Mouse (Mus musculus) midbrain, embryonic 14.5 days (tissue): ENCODE measurements at regions not wholly inside any gene's neighbourhood (a gene's known extent, or its start where the extent isn't known, plus 50 kb on each side); places are given as distances from the start of the nearest gene placed in this dataset.
A peak's percentile ranks its signal among the peaks of the same experiment; 100 is the strongest.

Experiments used
- ATAC-seq: fragments of 200-750 bp; cut with Nextera tagmentation; 2 replicates; pipeline ENCODE4 v1.8.0; 2017; ENCODE audit warnings: moderate number of reproducible peaks, moderate library complexity; ENCODE audit not compliant: low FRiP score, low TSS enrichment
- DNase-seq: peaks from one replicate; pipeline ENCODE4 v3.0.0-alpha.2; 2015
- H3K27ac ChIP-seq: fragments of 300-500 bp; sonication (generic); replicated peaks from 2 replicates; pipeline ENCODE4 v1.5.1; 2014; ENCODE audit warnings: mild to moderate bottlenecking, low read depth, low read length, moderate library complexity
- H3K27me3 ChIP-seq: fragments of 300-500 bp; sonication (generic); 2 replicates; pipeline ENCODE4 v1.6.1; 2014; ENCODE audit warnings: low read length, control low read depth, mixed read lengths; ENCODE audit not compliant: control insufficient read depth, insufficient read depth
- H3K36me3 ChIP-seq: fragments of 300-500 bp; sonication (generic); 2 replicates; pipeline ENCODE4 v1.6.1; 2014; ENCODE audit warnings: low read length, control low read depth; ENCODE audit not compliant: control insufficient read depth, insufficient read depth
- H3K4me1 ChIP-seq: fragments of 300-500 bp; sonication (generic); 2 replicates; pipeline ENCODE4 v1.6.1; 2014; ENCODE audit warnings: mild to moderate bottlenecking, antibody characterized with exemption, low read length, control low read depth; ENCODE audit not compliant: control insufficient read depth, insufficient read depth
- H3K4me2 ChIP-seq: fragments of 300-500 bp; sonication (generic); 2 replicates; pipeline ENCODE4 v1.6.1; 2014; ENCODE audit warnings: mild to moderate bottlenecking, low read length, moderate library complexity
- H3K4me3 ChIP-seq: fragments of 300-500 bp; sonication (generic); replicated peaks from 2 replicates; pipeline ENCODE4 v1.5.1; 2014; ENCODE audit warnings: low read depth, low read length
- H3K9ac ChIP-seq: fragments of 300-500 bp; sonication (generic); replicated peaks from 2 replicates; pipeline ENCODE4 v1.6.1; 2014; ENCODE audit warnings: mild to moderate bottlenecking, low read length, moderate library complexity
- H3K9me3 ChIP-seq: fragments of 300-500 bp; sonication (generic); 2 replicates; pipeline ENCODE4 v1.6.1; 2016; ENCODE audit warnings: low read length, control low read depth, mixed read lengths; ENCODE audit not compliant: control insufficient read depth
- WGBS: fragments of 180-500 bp; shearing (Covaris S2); extraction: QIAGEN DNeasy Blood & Tissue Kit; methylation state at CpG from one replicate; pipeline ENCODE4 v1.1.7; 2014; 5-methylcytosine and 5-hydroxymethylcytosine counted together

DNA sequence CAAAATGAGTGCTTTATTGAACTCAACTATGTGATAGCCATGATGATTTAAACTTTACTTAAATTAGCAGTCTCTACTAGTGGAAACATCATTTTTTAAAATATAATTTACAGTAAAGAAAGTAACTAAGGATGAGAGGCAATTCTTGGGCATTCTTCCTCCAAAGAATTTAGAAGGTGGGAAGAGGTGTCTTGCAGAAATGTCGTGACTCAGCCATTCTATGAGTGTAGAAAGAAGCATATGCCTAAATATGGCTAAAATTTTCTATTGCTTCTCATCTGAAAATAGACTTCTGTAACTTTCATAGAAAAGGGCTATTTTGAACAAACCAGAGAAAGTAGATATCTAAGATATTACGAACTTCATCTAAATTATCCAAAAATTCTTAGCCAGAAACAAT lies 529.4 kb upstream of the Syt1 start:
- H3K4me2 ChIP-seq: no peak overlapping the region
- no peak overlapping the region for H3K27ac ChIP-seq
- H3K9ac ChIP-seq: no peak overlapping the region
- no peaks in the 10 kb centered on the region for H3K27me3 ChIP-seq
- H3K36me3 ChIP-seq: no peaks in the 10 kb centered on the region
- no peaks in the 10 kb centered on the region for H3K4me1 ChIP-seq
- no peaks in the 10 kb centered on the region for H3K9me3 ChIP-seq
- ATAC-seq (no peak), DNase-seq (no peak)
- 90% methylated on average over 2 of the region's 2 CpGs for WGBS
- no peak overlapping the region for H3K4me3 ChIP-seq

DNA sequence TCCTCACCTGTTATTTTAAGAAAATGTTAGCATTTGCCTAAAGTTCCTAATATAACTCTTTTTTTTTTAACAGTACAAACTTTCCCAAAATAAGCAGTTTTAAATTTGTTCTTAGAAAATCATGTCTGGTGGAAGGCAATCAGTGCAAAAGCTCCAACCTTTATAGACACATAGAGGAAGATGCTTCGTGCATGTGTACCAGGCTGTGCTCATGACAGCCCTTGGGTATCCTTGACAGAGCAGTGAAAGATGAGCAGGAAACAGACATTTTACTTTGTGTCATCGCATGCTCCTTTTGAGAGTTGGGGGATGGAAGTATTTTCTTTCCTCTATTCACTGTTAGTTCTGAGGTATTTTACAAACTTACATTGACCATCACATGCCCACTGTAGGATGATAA lies 517.3 kb upstream of the Syt1 start:
- Histone ChIP-seq H3K36me3 (no peaks in the 10 kb centered on the region), H3K4me2 (no peak overlapping the region), H3K4me3 (no peak overlapping the region), H3K27ac (no peak overlapping the region), H3K27me3 (no peaks in the 10 kb centered on the region), H3K9me3 (no peaks in the 10 kb centered on the region), H3K4me1 (no peaks in the 10 kb centered on the region), H3K9ac (no peak overlapping the region)
- no peak for ATAC-seq
- 86% methylated on average over 2 of the region's 2 CpGs for WGBS
- DNase-seq: no peak

DNA sequence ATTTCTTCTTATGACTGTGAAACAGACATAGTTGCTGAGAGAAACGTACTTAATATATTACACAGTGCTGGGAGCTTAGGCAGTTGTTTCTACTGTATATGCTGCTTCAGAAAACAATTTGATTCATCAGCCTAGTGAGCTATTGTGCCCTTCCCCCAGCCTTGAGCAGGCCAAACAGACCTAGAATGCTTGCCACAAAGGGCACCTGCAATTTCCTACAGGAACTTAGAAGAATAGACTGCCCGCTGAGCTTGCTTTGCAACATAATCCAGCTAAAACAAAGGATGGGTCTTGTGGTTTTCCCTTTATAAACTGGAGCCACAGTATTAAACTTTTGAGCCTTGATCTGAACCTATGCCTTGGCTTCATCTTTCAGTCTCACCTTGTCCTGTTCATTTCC lies 510.9 kb upstream of the Syt1 start:
- H3K27me3 ChIP-seq: no peaks in the 10 kb centered on the region
- WGBS: 26% methylated on average over 2 of the region's 2 CpGs
- no peak overlapping the region for H3K27ac ChIP-seq
- H3K36me3 ChIP-seq: no peaks in the 10 kb centered on the region
- no peaks in the 10 kb centered on the region for H3K4me1 ChIP-seq
- ATAC-seq (no peak), DNase-seq (no peak)
- H3K9ac ChIP-seq: no peak overlapping the region
- no peak overlapping the region for H3K4me3 ChIP-seq
- no peak overlapping the region for H3K4me2 ChIP-seq
- no peaks in the 10 kb centered on the region for H3K9me3 ChIP-seq

DNA sequence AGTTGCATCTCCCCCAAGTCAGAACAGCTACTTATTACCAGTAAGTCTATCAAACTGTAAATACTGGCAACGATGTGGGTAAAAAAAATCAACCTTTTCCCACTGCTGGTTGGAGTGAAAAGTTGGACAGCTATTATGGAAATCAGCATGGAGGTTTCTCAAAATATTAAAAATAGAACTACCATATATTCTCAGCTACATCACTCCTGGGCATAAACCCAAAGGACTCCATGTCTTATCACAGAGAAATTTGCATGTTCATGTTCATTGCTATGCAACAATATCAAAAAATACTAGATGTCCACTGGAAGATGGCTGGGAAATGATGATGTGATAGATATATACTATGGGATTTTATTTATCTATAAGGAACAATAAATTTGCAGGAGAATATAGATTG lies 506.9 kb upstream of the Syt1 start:
- Histone ChIP-seq H3K4me2 (no peak overlapping the region), H3K36me3 (no peaks in the 10 kb centered on the region), H3K9me3 (peaks cover 2% of the 10 kb centered on the region; the same call in 1 of the 2 replicates), H3K4me3 (no peak overlapping the region), H3K27me3 (no peaks in the 10 kb centered on the region), H3K4me1 (no peaks in the 10 kb centered on the region), H3K9ac (no peak overlapping the region), H3K27ac (no peak overlapping the region)
- DNase-seq (no peak), ATAC-seq (no peak)
- WGBS: 84% methylated on average over 1 of the region's 1 CpGs

- Histone ChIP-seq H3K27ac (no peak overlapping the region), H3K36me3 (no peaks in the 10 kb centered on the region), H3K27me3 (no peaks in the 10 kb centered on the region), H3K9me3 (peaks cover 2% of the 10 kb centered on the region; the same call in 1 of the 2 replicates), H3K4me1 (no peaks in the 10 kb centered on the region), H3K4me3 (no peak overlapping the region), H3K9ac (no peak overlapping the region), H3K4me2 (no peak overlapping the region)
- 90% methylated on average over 3 of the region's 3 CpGs for WGBS
- DNase-seq (no peak), ATAC-seq (no peak)
Measured at GRCm38 (mm10) chr10:109515225-109515624, 504.4 kb upstream of the Syt1 start.

DNA sequence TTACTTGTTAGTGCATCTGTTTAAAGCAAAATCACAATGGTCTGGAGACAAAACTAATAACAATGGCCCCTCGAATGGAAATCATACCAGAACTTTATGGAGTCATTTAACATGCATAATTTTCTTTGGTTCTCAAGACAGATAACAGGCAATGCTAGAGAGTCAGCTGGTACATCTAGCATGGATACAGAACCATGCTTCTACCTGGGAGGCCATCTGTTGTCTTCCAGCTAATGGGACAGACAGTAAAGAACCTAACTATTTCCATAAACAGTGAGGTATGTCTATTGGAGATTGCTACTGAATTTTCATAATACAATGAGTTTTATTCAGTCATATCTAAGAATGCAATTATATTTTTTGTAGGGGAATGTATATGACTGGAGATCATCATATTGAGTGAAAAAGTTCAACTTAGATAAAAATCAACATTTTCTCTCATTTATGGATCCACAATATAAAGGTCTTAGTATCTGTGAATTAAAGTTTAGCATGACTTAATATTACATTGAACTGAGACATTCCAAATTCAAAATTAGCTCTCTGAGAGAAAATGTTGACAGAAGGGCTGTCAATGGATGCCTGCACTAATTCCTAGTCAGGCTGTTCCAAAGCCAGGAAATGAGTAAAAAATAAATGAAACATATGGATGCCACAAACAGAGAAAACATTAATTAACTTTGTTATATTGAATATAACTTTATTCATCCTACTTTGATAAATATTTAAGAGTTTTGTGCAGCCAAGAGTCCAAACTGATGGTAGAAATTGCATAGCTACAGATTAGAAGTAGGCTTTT lies 500.3 kb upstream of the Syt1 start:
- H3K9ac ChIP-seq: no peak overlapping the region
- WGBS: 64% methylated on average over 1 of the region's 1 CpGs
- peaks cover under 1% of the 10 kb centered on the region; the same call in 1 of the 2 replicates for H3K9me3 ChIP-seq
- H3K27me3 ChIP-seq: no peaks in the 10 kb centered on the region
- no peaks in the 10 kb centered on the region for H3K4me1 ChIP-seq
- no peak overlapping the region for H3K4me2 ChIP-seq
- H3K4me3 ChIP-seq: no peak overlapping the region
- no peaks in the 10 kb centered on the region for H3K36me3 ChIP-seq
- DNase-seq (no peak), ATAC-seq (no peak)
- no peak overlapping the region for H3K27ac ChIP-seq

GRCm38 (mm10) chr10:109508553-109508952 lies 497.8 kb upstream of the Syt1 start:
- no peak for DNase-seq
- Histone ChIP-seq H3K4me1 (no peaks in the 10 kb centered on the region), H3K9ac (no peak overlapping the region), H3K4me3 (no peak overlapping the region), H3K9me3 (no peaks in the 10 kb centered on the region), H3K4me2 (no peak overlapping the region), H3K27me3 (no peaks in the 10 kb centered on the region), H3K27ac (no peak overlapping the region), H3K36me3 (no peaks in the 10 kb centered on the region)
- 62% methylated on average over 1 of the region's 1 CpGs for WGBS
- ATAC-seq: no peak

DNA sequence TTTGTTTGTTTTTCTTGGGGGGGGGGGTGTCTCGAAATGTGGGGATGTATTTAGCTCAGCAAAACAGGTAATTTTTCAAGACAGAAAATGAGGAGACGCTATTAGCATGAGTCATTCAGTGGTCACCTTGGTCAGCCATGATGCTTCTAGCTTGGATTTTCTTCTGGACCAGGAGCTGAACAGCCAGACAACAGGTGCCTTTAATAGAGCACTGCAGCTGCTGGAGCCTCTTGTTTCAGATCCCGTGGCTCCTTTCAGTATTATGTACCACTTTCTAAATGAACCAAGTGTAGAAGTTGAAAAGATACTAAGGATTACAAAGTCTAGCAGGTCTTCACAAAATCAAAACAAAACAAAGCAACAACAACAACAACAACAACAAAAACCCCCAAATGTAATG lies 496.4 kb upstream of the Syt1 start:
- Histone ChIP-seq H3K9me3 (no peaks in the 10 kb centered on the region), H3K36me3 (no peaks in the 10 kb centered on the region), H3K4me2 (no peak overlapping the region), H3K27ac (no peak overlapping the region), H3K9ac (no peak overlapping the region), H3K27me3 (no peaks in the 10 kb centered on the region), H3K4me1 (no peaks in the 10 kb centered on the region), H3K4me3 (no peak overlapping the region)
- ATAC-seq (no peak), DNase-seq (no peak)
- WGBS: 79% methylated on average over 3 of the region's 3 CpGs

- no peak overlapping the region for H3K4me2 ChIP-seq
- H3K36me3 ChIP-seq: no peaks in the 10 kb centered on the region
- 61% methylated on average over 4 of the region's 4 CpGs for WGBS
- ATAC-seq (no peak), DNase-seq (peak; percentile 8)
- no peak overlapping the region for H3K27ac ChIP-seq
- H3K4me3 ChIP-seq: no peak overlapping the region
- no peaks in the 10 kb centered on the region for H3K27me3 ChIP-seq
- H3K9me3 ChIP-seq: no peaks in the 10 kb centered on the region
- no peaks in the 10 kb centered on the region for H3K4me1 ChIP-seq
- H3K9ac ChIP-seq: no peak overlapping the region
Measured at GRCm38 (mm10) chr10:109504683-109505082, 493.9 kb upstream of the Syt1 start.
